Mouse (Mus musculus) liver, postnatal 0 days (tissue): Measurements from ENCODE around the gene Plekhb1.

Experiments
- CTCF ChIP-seq: sonication (generic); IDR thresholded peaks from 2 replicates; pipeline ENCODE4 v1.5.1; 2016; ENCODE audit warnings: antibody characterized with exemption, low read depth
- EP300 ChIP-seq: IDR thresholded peaks from 2 replicates; pipeline ENCODE4 v1.6.1; 2016; ENCODE audit warnings: antibody characterized with exemption, low read depth, mild to moderate bottlenecking

DNA sequence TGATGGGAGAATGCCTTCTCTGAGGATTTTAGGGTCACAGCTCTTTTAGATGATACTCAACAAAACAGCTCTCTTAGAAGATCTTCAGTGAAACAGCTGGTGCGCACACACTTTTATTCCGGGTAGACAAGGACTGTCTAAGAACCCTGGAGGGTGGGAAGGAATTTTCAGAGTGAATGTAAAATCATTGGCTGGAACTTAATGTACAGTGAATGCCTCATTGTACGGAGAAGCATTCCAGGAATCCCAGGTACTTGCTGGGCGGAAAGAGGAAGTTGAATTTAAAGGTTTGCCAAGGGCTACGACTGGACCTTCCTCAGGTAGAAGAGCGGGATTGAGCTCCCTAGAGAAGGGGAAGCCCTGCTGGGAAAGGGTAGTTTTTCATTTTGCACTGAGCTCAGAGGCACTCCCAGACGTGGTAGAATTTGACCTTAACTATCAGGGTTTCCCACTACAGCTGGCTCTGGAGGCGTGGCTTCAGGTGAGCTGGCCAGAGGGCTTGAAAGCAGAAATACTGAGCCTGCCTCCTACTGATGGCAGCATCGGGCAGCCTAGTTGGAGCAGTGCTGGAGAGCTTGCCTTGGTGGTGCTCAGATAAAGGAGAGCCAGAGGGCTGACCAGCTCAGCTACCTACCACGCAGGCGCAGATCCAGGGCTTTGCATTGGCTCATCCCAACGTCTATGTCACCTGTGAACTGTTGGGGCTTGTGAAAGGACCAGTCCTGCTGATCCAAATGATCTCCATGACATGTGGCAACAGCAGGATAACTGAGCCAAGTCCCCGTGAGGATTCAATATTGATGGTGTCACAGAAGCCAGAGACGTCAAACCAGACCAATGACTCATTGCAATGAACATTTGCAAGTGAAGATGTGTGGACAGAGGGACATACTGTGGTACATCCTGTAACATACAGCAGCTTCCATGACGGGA lies 17.0 kb upstream of the Plekhb1 start:
- no peak for TF ChIP-seq EP300
- TF ChIP-seq CTCF, result no peak
